Mouse (Mus musculus): ENCODE measurements at regions not wholly inside any gene's neighbourhood (a gene's known extent, or its start where the extent isn't known, plus 50 kb on each side); places are given as distances from the start of the nearest gene placed in this dataset.
"Not testable (repeated sequence)": the region's sequence is repeated elsewhere in the genome, so short reads cannot be mapped to it uniquely, and the experiment has no call there.

GRCm38 (mm10) chrX:135112109-135112508, 65.3 kb downstream of the Gm15023 start:
- not testable (repeated sequence) for DNase-seq

DNA sequence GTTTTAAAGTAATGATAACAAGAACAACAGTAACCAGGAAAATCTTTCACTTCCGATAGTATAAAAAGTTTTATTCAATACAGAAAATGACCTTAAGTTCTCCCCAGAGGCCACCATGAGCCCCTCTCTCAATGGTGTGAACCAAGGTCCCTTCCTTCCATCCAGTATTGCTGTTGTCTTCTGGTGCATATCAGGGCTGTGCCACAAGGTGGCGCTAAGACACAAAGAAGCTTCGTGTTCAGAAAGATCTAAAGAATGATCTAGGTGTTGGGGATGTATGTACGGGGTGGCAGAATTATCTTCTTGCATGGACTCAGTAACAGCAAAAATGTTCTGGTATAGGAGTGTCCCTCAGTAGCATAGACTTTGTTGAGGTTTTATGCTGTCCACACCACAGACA, 66.6 kb downstream of the Gm15023 start:
- not testable (repeated sequence) for DNase-seq

DNA sequence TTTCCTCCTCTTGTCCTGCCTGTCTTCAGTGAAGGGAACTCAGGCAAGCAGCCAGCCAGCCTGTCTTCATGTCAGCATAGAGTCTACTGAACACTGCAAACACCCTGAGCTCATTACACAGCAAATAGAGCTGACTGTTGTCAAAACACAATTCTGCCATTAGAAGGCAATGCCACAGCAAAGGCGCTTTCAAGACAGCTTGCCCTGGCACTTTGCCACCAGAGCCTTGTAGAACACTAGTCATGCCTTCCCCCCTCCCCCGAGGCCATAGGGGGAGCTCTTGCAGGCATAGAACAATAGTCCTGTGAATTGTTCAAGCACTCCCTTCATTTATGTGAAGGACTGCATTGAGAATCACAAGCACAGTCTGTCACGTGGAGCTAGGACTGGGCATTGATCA, 75.8 kb downstream of the Gm15023 start:
- DNase-seq: no peak

DNA sequence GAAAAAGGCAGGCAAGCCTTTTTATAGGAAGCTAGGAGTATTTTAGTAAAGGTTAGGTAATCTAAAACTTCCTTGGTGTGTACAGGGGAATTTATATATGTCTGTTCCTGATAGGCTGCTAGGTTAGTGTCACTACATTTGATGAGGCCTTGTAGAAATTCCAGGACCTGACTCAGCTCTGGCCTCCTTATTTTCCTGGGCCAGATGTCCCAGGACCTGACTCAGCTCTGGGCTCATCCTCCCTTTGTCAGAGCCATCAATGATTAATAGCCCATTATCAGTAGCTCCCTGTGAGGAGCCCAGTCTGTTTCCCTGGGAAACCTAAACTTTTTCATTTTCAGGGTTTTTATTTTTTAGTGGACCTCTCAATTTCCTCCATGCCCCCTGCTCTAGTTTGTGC, 79.3 kb downstream of the Gm15023 start:
- no peak for DNase-seq

GRCm38 (mm10) chrX:135096206-135096605, 81.2 kb downstream of the Gm15023 start:
- DNase-seq: no peak

GRCm38 (mm10) chrX:135091074-135091473, 82.1 kb upstream of the Zmat1 start:
- peak; percentile 56 for DNase-seq

GRCm38 (mm10) chrX:135087068-135087579, 78.1 kb upstream of the Zmat1 start:
- DNase-seq: not testable (repeated sequence)

- not testable (repeated sequence) for DNase-seq
Observed at GRCm38 (mm10) chrX:135086564-135086963, 77.6 kb upstream of the Zmat1 start.

GRCm38 (mm10) chrX:135085770-135086553, 77.0 kb upstream of the Zmat1 start:
- DNase-seq: not testable (repeated sequence)

DNA sequence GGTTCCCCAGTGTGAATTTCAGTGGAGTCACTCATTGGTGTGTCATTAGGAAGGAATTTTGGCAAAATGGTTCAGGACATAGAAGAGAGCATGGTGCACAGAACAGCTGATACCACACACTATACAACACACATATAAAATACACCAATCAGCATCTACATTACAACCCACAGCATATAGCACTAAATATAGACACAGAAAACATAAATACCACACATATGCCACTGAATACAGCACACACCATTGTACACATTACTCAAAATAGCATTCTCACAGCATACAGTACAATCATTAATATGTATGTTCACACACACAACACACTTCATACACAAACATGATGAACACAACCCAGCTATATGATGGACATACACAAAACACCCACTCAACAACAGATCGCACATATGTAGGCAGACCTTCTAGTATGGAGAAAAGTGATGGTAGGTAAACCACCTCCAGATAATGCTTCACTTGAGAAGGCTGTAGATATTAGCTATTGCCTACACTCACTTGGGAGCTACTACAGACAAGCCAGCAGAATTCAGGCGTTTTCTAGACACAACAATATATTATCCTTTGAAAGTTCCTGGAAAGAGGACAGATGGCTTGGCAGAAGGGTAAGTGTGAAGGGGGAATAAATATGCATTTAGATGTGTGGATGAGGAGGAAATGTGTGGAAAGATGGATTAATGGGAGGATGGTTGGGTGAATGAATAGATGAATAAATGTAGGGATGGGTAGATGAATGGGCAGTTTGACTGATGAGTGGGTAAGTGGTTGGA, 71.6 kb upstream of the Zmat1 start:
- no peak for DNase-seq

DNA sequence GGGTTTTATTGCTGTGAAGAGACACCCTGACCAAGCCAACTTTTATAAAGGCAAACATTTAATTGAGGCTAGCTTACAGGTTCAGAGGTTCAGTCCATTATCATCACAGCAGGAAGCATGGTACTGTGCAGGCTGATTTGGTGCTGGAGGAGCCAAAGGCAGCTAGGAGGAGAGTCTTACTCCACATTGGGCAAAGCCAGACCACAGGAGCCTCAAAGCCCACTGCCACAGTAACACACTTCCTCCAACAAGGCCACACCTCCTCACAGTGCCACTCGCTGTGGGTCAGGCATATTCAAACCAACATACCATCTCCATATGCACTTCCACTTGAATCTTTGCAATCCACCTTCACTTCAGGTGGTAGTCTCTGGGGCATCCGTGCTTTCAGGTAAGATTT, 70.4 kb upstream of the Zmat1 start:
- DNase-seq: no peak

- DNase-seq: no peak
Observed at GRCm38 (mm10) chrX:135075903-135076302, 66.9 kb upstream of the Zmat1 start.

DNA sequence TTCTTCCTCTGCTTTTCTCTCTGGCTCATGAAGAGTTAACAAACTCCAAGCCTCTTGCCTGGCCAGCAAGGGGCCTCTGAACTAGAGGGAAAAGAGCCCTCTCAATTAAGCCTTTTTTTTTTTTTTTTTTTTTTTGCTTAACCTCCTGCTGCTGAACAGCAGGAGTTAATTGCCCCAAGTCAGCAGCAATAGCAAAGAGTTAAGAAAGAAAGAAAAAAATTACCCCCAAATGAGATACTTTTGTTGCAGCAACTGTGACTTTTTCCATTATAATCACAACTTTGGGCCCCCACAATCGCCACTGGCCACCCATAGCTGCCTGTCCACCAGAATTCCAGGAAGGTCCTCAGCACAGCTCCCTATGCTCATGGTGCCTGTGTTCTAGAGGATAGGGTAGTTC, 60.4 kb upstream of the Zmat1 start:
- no peak for DNase-seq

GRCm38 (mm10) chrX:135060184-135060583, 51.2 kb upstream of the Zmat1 start:
- no peak for DNase-seq

DNA sequence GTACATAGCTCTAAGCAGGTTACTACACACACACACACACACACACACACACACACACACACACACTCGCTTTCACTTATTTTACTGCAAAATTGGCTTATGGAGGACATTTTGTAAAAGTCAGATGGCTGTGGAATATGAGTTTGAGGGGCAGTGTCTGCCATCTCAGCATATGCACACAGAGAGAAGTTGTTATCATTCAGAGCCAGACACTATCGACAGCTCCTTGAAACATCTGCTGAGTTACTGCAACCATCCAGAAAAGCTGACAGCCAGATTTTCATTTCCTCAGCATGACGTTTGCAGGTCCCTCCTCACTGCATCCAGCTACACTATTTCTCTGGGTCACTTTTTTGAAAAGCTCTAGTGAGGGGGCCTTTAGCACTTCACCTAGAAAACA, 49.9 kb upstream of the Zmat1 start:
- DNase-seq: no peak
